Mouse (Mus musculus) MEL (cell line): ENCODE data around the gene Foxr1. TPM values are rescaled to one million over a fixed set of nuclear protein-coding genes. Genes with fewer than 3 reads are reported as not detected.
A peak's percentile ranks its signal among the peaks of the same experiment; 100 is the strongest.

ENCODE experiments used
- DNase-seq: peaks from one replicate; pipeline ENCODE4 v3.0.0; 2011; ENCODE audit warnings: low read depth, low spot score
- H3K27ac ChIP-seq: 2 replicates; pipeline ENCODE4 v1.5.1; 2012; ENCODE audit warnings: low read depth, mild to moderate bottlenecking, control low read depth, low read length, moderate library complexity; ENCODE audit not compliant: control insufficient read depth
- H3K27me3 ChIP-seq, 2 experiments: fragments of 150-350 bp in 1 of 2; sonication (generic) in 1 of 2; 2 replicates each; pipeline ENCODE4 v1.6.1; 2012; ENCODE audit warnings: low read length in 2 of 2, mild to moderate bottlenecking in 2 of 2, improper control_type of control experiment in 1 of 2, moderate library complexity in 1 of 2; ENCODE audit not compliant: insufficient read depth in 2 of 2, control insufficient read depth in 1 of 2
- H3K36me3 ChIP-seq, 2 experiments: 2 replicates each; pipeline ENCODE4 v1.6.1; 2012 to 2014; ENCODE audit warnings: low read length in 2 of 2, improper control_type of control experiment in 1 of 2, inconsistent platforms in 1 of 2, mild to moderate bottlenecking in 1 of 2; ENCODE audit not compliant: insufficient read depth in 2 of 2, control insufficient read depth in 1 of 2
- H3K4me1 ChIP-seq, 2 experiments: fragments of 150-350 bp in 1 of 2; sonication (generic) in 1 of 2; 2 replicates each; pipeline ENCODE4 v1.6.1; 2012; ENCODE audit warnings: low read length in 2 of 2, improper control_type of control experiment in 1 of 2, mild to moderate bottlenecking in 1 of 2; ENCODE audit not compliant: insufficient read depth in 2 of 2, control insufficient read depth in 1 of 2
- H3K4me3 ChIP-seq, 2 experiments: fragments of 150-350 bp in 1 of 2; sonication (generic) in 1 of 2; 2 replicates each; pipeline ENCODE4 v1.5.1; 2012; ENCODE audit warnings: low read depth in 2 of 2, low read length in 2 of 2, mild to moderate bottlenecking in 2 of 2, moderate library complexity in 2 of 2, control low read depth in 1 of 2, improper control_type of control experiment in 1 of 2; ENCODE audit not compliant: control insufficient read depth in 1 of 2, insufficient read depth in 1 of 2
- H3K79me2 ChIP-seq: 2 replicates; pipeline ENCODE4 v1.6.1; 2012; ENCODE audit warnings: mild to moderate bottlenecking, low read length, moderate library complexity; ENCODE audit not compliant: control insufficient read depth, poor library complexity, insufficient read depth
- H3K9ac ChIP-seq: 2 replicates; pipeline ENCODE4 v1.6.1; 2012; ENCODE audit warnings: low read depth, mild to moderate bottlenecking, control low read depth, low read length, moderate library complexity; ENCODE audit not compliant: control insufficient read depth, poor library complexity, severe bottlenecking
- H3K9me3 ChIP-seq: fragments of 150-350 bp; sonication (generic); replicated peaks from 2 replicates; pipeline ENCODE4 v1.6.1; 2012; ENCODE audit warnings: mild to moderate bottlenecking, low read length, improper control_type of control experiment, moderate library complexity; ENCODE audit not compliant: insufficient read depth
- BHLHE40 ChIP-seq: IDR thresholded peaks from 2 replicates; pipeline ENCODE4 v1.6.1; 2012; ENCODE audit warnings: low read depth, mild to moderate bottlenecking, inconsistent platforms, low read length, improper control_type of control experiment, borderline replicate concordance
- CHD1 ChIP-seq: IDR thresholded peaks from 2 replicates; pipeline ENCODE4 v1.6.1; 2012; ENCODE audit warnings: low read depth, mild to moderate bottlenecking, inconsistent platforms, low read length, improper control_type of control experiment
- CHD2 ChIP-seq: IDR thresholded peaks from 2 replicates; pipeline ENCODE4 v1.6.1; 2011; ENCODE audit warnings: low read length, improper control_type of control experiment
- CTCF ChIP-seq, 3 experiments: IDR thresholded peaks in 2 of 3; conservative IDR thresholded peaks in 1 of 3; 2 replicates each; pipeline ENCODE4 v1.5.1; 2011 to 2012; ENCODE audit warnings: low read length in 3 of 3, low read depth in 2 of 3, mild to moderate bottlenecking in 2 of 3, improper control_type of control experiment in 1 of 3, inconsistent platforms in 1 of 3, mixed read lengths in 1 of 3, moderate library complexity in 1 of 3; ENCODE audit not compliant: control insufficient read depth in 1 of 3, insufficient read depth in 1 of 3, poor library complexity in 1 of 3, severe bottlenecking in 1 of 3
- ELF1 ChIP-seq: IDR thresholded peaks from 2 replicates; pipeline ENCODE4 v1.6.1; 2014; ENCODE audit warnings: low read depth, mild to moderate bottlenecking, inconsistent platforms, low read length, improper control_type of control experiment, moderate library complexity
- HCFC1 ChIP-seq: IDR thresholded peaks from 2 replicates; pipeline ENCODE4 v1.6.1; 2012; ENCODE audit warnings: low read depth, mild to moderate bottlenecking, inconsistent platforms, low read length, improper control_type of control experiment, moderate library complexity
- KAT2A ChIP-seq: conservative IDR thresholded peaks from 2 replicates; pipeline ENCODE4 v1.6.1; 2012; ENCODE audit warnings: low read depth, low read length, improper control_type of control experiment, inconsistent platforms
- MAX ChIP-seq: IDR thresholded peaks from 2 replicates; pipeline ENCODE4 v1.6.1; 2011; ENCODE audit warnings: low read length, improper control_type of control experiment
- MEF2A ChIP-seq: IDR thresholded peaks from 2 replicates; pipeline ENCODE4 v1.6.1; 2014; ENCODE audit warnings: low read depth, mild to moderate bottlenecking, inconsistent platforms, low read length, improper control_type of control experiment; ENCODE audit not compliant: poor library complexity, insufficient replicate concordance, severe bottlenecking; ENCODE audit errors: extremely low read depth
- MXI1 ChIP-seq: IDR thresholded peaks from 2 replicates; pipeline ENCODE4 v1.6.1; 2011; ENCODE audit warnings: mild to moderate bottlenecking, low read depth, low read length, improper control_type of control experiment
- MYB ChIP-seq: IDR thresholded peaks from 2 replicates; pipeline ENCODE4 v1.6.1; 2011; ENCODE audit warnings: mild to moderate bottlenecking, low read depth, low read length, improper control_type of control experiment
- MYC ChIP-seq: IDR thresholded peaks from 2 replicates; pipeline ENCODE4 v1.6.1; 2011; ENCODE audit warnings: low read depth, mild to moderate bottlenecking, low read length, improper control_type of control experiment, moderate library complexity
- POLR2A ChIP-seq, 2 experiments: IDR thresholded peaks; 2 replicates each; pipeline ENCODE4 v1.6.1; 2011 to 2012; ENCODE audit warnings: low read length in 2 of 2, mild to moderate bottlenecking in 2 of 2, control low read depth in 1 of 2, improper control_type of control experiment in 1 of 2, low read depth in 1 of 2, moderate library complexity in 1 of 2; ENCODE audit not compliant: control insufficient read depth in 1 of 2, insufficient read depth in 1 of 2, poor library complexity in 1 of 2
- RAD21 ChIP-seq: IDR thresholded peaks from 2 replicates; pipeline ENCODE4 v1.6.1; 2011; ENCODE audit warnings: mild to moderate bottlenecking, low read depth, low read length, improper control_type of control experiment
- SIN3A ChIP-seq: IDR thresholded peaks from 2 replicates; pipeline ENCODE4 v1.6.1; 2012; ENCODE audit warnings: low read length, improper control_type of control experiment, inconsistent platforms
- SMC3 ChIP-seq: IDR thresholded peaks from 2 replicates; pipeline ENCODE4 v1.6.1; 2011; ENCODE audit warnings: low read depth, low read length, improper control_type of control experiment
- TAL1 ChIP-seq: IDR thresholded peaks from 2 replicates; pipeline ENCODE4 v1.6.1; 2012; ENCODE audit warnings: mild to moderate bottlenecking, inconsistent platforms, low read length, moderate library complexity, mixed read lengths
- TBP ChIP-seq: IDR thresholded peaks from 2 replicates; pipeline ENCODE4 v1.8.0; 2011; ENCODE audit warnings: low read depth, low read length, improper control_type of control experiment
- ZC3H11A ChIP-seq: IDR thresholded peaks from 2 replicates; pipeline ENCODE4 v1.6.1; 2012; ENCODE audit warnings: low read depth, mild to moderate bottlenecking, inconsistent platforms, low read length, improper control_type of control experiment
- ZNF384 ChIP-seq: IDR thresholded peaks from 2 replicates; pipeline ENCODE4 v1.6.1; 2012; ENCODE audit warnings: low read depth, mild to moderate bottlenecking, inconsistent platforms, low read length, improper control_type of control experiment
- polyA plus RNA-seq, 2 experiments: library from polyadenylated mRNA; stranded (reverse) in 1 of 2; unstranded in 1 of 2; fragments of >175 nt in 1 of 2; fragments of >200 nt in 1 of 2; gene quantifications; 2 replicates each; pipeline versions ENCODE4 v1.2.1 to v1.2.4; 2012; ENCODE audit warnings: low replicate concordance in 2 of 2, low read depth in 1 of 2; ENCODE audit not compliant: insufficient read length in 2 of 2, insufficient read depth in 1 of 2, missing spikeins in 1 of 2
- total RNA-seq: library from RNA; depleted of rRNA; stranded (reverse); fragments of 300-350 nt; gene quantifications from 2 replicates; pipeline ENCODE4 v1.2.3, GENCODE M21; 2012

Gene Foxr1
- total and polyA plus RNA-seq, 3 experiments, result 0.07 to 0.08 TPM; not detected in 1

DNA sequence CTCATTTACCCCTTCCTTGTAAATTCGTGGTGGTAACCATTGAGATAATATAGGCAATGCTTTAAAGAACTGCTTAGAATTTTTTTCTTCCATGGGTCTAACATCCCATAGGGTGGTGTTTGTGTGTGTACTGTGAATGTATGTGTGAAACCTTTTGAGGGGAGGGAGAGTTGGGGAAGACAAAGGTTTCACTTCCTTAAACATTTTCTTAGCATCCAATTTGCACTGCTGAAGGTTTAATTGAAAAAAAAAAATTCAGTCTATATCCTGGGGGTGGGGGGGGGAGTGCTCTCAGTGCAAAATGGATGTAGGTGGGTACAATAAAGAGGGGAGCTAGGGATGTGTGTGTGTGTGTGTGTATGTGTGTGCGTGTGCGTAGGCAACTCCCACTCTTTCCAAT, 41.2 kb upstream of the Foxr1 start:
- no peaks in the 10 kb centered on the region for H3K9me3 ChIP-seq
- no peak for DNase-seq
- no peaks in the 10 kb centered on the region for H3K36me3 ChIP-seq
- H3K27me3 ChIP-seq, result no peaks in the 10 kb centered on the region
- peaks cover 4% of the 10 kb centered on the region; the same call in 1 of the 2 replicates for H3K79me2 ChIP-seq
- 0 out of 2 replicates have a peak overlapping the region, but pooled peaks have one; percentile 74 for H3K9ac ChIP-seq
- peak; percentile 29; the same call in 1 of the 2 replicates for TF ChIP-seq ZNF384
- no peak for TF ChIP-seq BHLHE40
- TF ChIP-seq MEF2A, result no peak
- no peak for TF ChIP-seq MYC
- TF ChIP-seq KAT2A, result no peak
- no peak for TF ChIP-seq TBP
- TF ChIP-seq ELF1, result 0 out of 2 replicates have a peak, but pooled peaks have one; percentile 10
- peaks cover 2 to 3% of the 10 kb centered on the region in 2 experiments; a peak in 1 of 4 replicates for H3K4me1 ChIP-seq
- no peak overlapping the region for H3K27ac ChIP-seq
- peak overlapping the region; percentile 85 to 90; a peak in 3 of 4 replicates for H3K4me3 ChIP-seq

GRCm38 (mm10) chr9:44479628-44480428, 38.9 kb upstream of the Foxr1 start:
- Histone ChIP-seq H3K27me3 (no peaks in the 10 kb centered on the region), H3K27ac (no peak overlapping the region; the same call in 1 of the 2 replicates), H3K4me1 (peaks cover 2 to 3% of the 10 kb centered on the region in 2 experiments; a peak in 1 of 4 replicates), H3K36me3 (no peaks in the 10 kb centered on the region), H3K4me3 (peak overlapping the region; percentile 66 to 88), H3K79me2 (peaks cover 4% of the 10 kb centered on the region; the same call in 1 of the 2 replicates), H3K9ac (peak overlapping the region; percentile 72), H3K9me3 (no peaks in the 10 kb centered on the region)
- peak; percentile 92 for DNase-seq
- TF ChIP-seq MYB (no peak), MYC (0 out of 2 replicates have a peak, but pooled peaks have one; percentile 40), CTCF (IDR thresholded peaks at IDR 0.05 in 2 of 3, conservative IDR thresholded peaks at IDR 0.05 in 1 of 3; ENCODE audit: control insufficient read depth in 1 of 3, insufficient read depth in 1 of 3, low read depth in 2 of 3, low read length in 3 of 3, poor library complexity in 1 of 3, severe bottlenecking in 1 of 3) (peak; percentile 83 to 94 (median 90)), HCFC1 (peak; percentile 55; the same call in 1 of the 2 replicates), MXI1 (peak; percentile 44; the same call in 1 of the 2 replicates), SMC3 (peak; percentile 73), TAL1 (no peak), CHD2 (peak; percentile 38; the same call in 1 of the 2 replicates), POLR2A (IDR thresholded peaks at IDR 0.05; ENCODE audit: control insufficient read depth in 1 of 2, insufficient read depth in 1 of 2, low read depth in 1 of 2, low read length in 2 of 2, poor library complexity in 1 of 2) (peak in 1 of 2 experiments; percentile 27; a peak in 1 of 4 replicates), RAD21 (peak; percentile 51), CHD1 (no peak), ELF1 (peak; percentile 41; the same call in 1 of the 2 replicates), MAX (no peak; the same call in 1 of the 2 replicates), SIN3A (peak; percentile 89), ZC3H11A (0 out of 2 replicates have a peak, but pooled peaks have one; percentile 30), TBP (no peak)
